Mouse (Mus musculus) bone marrow macrophage, adult 2 months (primary cell): ENCODE results near the gene Dctpp1. TPM values are rescaled to one million over a fixed set of nuclear protein-coding genes. Genes with fewer than 3 reads are reported as not detected.

ENCODE experiments used
- H3K27ac ChIP-seq: 2 replicates; pipeline ENCODE4 v1.5.1; 2012; ENCODE audit warnings: low read depth, low read length; ENCODE audit not compliant: insufficient read depth
- H3K4me1 ChIP-seq: 2 replicates; pipeline ENCODE4 v1.6.1; 2012; ENCODE audit warnings: low read length; ENCODE audit not compliant: control insufficient read depth, insufficient read depth
- H3K4me3 ChIP-seq: 2 replicates; pipeline ENCODE4 v1.5.1; 2012; ENCODE audit warnings: mild to moderate bottlenecking, low read length, moderate library complexity; ENCODE audit not compliant: insufficient read depth
- CTCF ChIP-seq: IDR thresholded peaks from 2 replicates; pipeline ENCODE4 v1.5.1; 2012; ENCODE audit warnings: low read depth, mild to moderate bottlenecking, low read length, moderate library complexity
- POLR2A ChIP-seq: IDR thresholded peaks from 2 replicates; pipeline ENCODE4 v1.6.1; 2012; ENCODE audit warnings: mild to moderate bottlenecking, low read depth, low read length, borderline replicate concordance
- polyA plus RNA-seq: library from polyadenylated mRNA; stranded (reverse); fragments of >200 nt; gene quantifications from 2 replicates; pipeline ENCODE4 v1.2.4, GENCODE M21; 2012; ENCODE audit not compliant: missing spikeins, insufficient read depth, insufficient read length

The Dctpp1 gene
- polyA plus RNA-seq, 1 experiment = 25.6 TPM

DNA sequence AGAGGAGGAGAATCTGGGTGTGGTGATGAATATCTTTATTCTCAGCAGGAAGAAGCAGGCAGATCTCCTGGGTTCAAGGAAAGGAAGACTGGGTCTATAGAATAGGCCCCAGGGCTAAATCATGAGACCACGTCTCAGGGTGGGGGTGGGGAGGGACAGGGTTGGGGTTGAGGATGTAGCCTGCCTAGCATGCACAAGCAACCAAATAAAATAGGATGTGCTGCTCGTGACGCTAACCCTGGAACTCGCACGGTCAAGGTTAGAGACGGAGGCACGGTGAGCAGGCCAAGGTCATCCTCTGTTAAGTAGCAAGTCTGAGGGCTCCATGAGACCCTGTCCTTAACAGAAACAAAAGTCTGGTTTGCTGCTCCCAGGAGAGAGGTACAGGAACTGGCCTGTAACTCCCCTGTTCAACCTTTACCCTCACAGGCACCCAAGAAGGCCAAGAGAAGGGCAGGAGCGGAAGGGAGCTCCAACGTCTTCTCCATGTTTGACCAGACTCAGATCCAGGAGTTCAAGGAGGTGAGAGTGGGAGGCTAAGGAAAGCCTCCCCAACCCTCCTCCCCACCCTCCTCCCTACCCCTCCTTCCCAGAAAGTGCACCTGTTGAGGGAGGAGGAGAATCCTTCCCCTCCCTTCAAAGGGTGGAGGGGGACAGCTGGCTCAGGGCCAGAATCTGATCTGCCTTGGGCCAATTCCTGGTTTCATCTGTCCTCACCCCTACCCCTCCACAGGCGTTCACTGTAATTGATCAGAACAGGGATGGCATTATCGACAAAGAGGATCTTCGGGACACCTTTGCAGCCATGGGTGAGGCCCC is 47.9 kb downstream of the Dctpp1 start:
- Histone ChIP-seq H3K27ac (no peak overlapping the region), H3K4me1 (peaks cover 8% of the 10 kb centered on the region), H3K4me3 (no peak overlapping the region)
- no peak for TF ChIP-seq CTCF
- TF ChIP-seq POLR2A = no peak

DNA sequence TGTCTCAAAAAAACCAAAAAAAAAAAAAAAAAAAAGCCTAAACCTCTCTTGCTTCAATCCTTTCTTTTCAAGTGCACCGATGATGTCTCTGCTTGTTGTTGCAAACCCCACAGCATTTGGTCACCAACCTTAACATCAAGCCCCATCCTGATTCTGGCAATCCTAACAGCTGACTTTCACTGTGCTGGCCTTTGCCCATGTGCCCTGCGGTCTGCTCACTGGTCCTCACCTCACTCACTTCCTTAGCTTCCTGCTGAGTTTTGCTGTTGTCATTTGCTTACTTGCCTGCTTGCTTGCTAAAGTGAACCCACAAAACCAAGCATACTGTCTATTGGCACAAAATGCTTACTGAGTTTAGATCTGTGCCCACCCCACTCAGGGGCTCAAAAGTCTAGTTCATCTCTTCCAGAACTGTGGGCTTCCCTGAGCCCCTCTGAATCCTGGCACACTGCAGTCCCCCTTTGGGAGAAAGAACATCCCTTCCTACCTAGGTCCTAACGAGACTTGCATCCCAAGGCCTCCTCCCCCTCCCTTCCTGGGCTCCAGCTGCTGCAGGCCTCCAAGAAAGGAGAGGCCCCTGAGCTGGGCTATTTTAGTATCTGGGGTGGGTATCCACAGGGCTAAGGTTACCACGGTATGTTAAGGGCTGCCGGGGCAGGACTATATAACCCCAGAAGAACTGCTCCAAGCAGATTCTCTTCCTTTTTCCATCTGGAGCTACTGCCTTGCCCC is 49.3 kb downstream of the Dctpp1 start:
- Histone ChIP-seq H3K4me1 (peaks cover 8% of the 10 kb centered on the region), H3K27ac (no peak overlapping the region)

DNA sequence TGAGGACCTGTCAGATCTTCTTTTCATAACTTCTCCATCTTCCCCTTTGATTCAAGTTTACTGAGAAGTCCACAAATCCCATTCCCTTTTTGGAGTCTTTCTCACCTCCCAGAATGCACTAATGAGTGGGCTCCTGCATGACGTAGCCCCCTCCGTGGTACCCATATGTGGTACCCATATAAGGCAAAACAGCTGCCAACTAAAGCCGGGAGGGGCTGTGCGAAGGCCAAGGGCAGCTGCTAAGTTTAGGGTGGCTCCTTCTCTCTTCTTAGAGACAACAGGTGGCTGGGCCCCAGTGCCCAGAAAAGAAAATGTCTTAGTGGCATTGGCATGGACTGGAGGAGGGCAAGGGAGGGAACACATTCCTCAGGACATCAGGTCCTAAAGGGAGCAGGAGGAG is 50.2 kb downstream of the Dctpp1 start:
- peaks cover 10% of the 10 kb centered on the region for H3K4me1 ChIP-seq
- no peak overlapping the region for H3K4me3 ChIP-seq
- H3K27ac ChIP-seq = no peak overlapping the region

More for the DNA sequence above, 49.3 kb downstream of the Dctpp1 start:
- TF ChIP-seq POLR2A (no peak), CTCF (no peak)
- no peak overlapping the region for H3K4me3 ChIP-seq

DNA sequence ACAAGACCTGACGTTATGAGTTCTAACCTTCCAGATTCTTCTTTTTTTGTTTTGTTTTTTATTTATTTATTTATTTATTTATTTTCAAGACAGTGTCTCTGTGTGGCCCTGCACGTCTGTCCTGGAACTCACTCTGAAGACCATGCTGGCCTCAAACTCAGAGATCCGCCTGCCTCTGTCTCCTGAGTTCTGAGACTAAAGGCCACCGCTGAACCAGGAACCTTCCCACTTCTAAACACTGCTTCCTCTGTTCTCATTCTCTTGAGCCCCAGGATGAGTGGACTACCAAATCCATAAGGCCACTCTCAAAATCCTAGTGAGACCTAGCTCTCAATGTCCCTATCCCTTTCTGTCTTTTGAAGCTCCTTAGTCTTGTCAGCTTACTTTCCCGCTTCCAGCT is 50.7 kb downstream of the Dctpp1 start:
- Histone ChIP-seq H3K27ac (no peak overlapping the region), H3K4me1 (peaks cover 13% of the 10 kb centered on the region), H3K4me3 (no peak overlapping the region)
- TF ChIP-seq CTCF (no peak), POLR2A (no peak)

More for the DNA sequence above, 50.2 kb downstream of the Dctpp1 start:
- TF ChIP-seq CTCF (no peak), POLR2A (no peak)

DNA sequence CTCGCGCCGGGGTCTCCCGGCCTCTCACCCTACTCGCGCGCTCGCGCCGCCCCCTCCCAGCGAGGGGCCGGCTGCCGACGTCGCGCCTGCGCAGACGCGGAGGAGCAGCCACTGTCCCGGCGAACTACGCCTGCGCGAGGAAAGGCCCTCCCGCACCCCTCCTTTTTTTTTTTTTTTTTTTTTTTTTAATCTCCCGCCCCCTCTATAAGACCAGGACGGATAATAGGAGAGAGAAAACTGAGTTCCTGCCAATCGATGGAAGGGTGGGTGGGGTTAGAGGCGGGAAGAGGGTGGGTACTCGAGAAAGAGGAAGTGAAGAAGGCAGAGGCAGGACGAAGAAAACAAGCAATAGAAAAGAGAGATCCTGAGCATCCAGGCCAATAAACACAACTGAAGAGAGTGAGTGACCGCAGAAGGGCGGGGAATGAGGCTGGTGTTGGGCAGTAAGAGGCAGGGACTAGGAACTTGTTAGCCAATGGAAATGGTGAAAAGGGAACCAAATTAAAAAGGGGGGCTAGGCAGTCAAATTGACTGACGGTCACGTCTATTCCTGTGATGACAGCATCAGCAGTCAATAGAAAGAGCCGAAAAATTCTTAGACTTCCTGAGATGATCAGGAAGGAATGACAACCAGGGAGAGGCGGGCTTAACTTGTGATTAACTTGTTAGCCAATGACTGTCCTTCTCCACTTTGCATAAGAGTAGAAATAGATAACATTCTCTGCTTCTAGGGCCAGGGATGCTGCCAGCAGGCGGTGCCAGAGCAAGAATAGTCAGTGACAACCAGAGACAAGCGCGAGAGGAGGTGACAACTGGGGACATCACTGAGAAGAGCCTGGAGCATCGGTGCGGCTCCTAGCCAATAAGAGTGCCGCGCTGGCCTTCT is 51.7 kb downstream of the Dctpp1 start, which contains the start of gene Mylpf:
Gene Mylpf (plus strand): TSS at position 338 of the 886 bp plus-strand sequence.
- peak within 1 kb of the TSS; percentile 83 for H3K27ac ChIP-seq
- H3K4me1 ChIP-seq = peaks cover 13% of the 10 kb centered on the region
- H3K4me3 ChIP-seq = peak within 1 kb of the TSS; percentile 88
- TF ChIP-seq CTCF (no peak), POLR2A (0 out of 2 replicates have a peak, but pooled peaks have one; percentile 24)

DNA sequence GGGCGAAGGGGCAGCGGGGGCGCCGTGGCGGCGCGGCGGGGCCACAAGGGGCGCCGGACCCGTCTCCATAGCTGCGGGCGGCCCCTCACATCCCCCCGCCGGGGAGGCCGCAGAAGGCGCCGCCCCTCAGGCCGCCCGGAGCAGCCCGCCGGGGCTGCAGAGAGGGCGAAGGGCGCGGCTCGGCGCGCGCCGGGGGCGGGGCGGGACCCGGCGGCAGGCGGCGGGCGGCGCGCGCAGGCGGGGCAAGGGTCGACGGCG is 52.3 kb downstream of the Dctpp1 start, which contains the start of gene Tbc1d10b:
Gene Tbc1d10b (minus strand): TSS at position 174 of the 258 bp plus-strand sequence.
- H3K4me1 ChIP-seq = peaks cover 11% of the 10 kb centered on the region
- H3K27ac ChIP-seq = peak within 1 kb of the TSS; percentile 83
- TF ChIP-seq CTCF (no peak), POLR2A (no peak)
- peak within 1 kb of the TSS; percentile 88 for H3K4me3 ChIP-seq

DNA sequence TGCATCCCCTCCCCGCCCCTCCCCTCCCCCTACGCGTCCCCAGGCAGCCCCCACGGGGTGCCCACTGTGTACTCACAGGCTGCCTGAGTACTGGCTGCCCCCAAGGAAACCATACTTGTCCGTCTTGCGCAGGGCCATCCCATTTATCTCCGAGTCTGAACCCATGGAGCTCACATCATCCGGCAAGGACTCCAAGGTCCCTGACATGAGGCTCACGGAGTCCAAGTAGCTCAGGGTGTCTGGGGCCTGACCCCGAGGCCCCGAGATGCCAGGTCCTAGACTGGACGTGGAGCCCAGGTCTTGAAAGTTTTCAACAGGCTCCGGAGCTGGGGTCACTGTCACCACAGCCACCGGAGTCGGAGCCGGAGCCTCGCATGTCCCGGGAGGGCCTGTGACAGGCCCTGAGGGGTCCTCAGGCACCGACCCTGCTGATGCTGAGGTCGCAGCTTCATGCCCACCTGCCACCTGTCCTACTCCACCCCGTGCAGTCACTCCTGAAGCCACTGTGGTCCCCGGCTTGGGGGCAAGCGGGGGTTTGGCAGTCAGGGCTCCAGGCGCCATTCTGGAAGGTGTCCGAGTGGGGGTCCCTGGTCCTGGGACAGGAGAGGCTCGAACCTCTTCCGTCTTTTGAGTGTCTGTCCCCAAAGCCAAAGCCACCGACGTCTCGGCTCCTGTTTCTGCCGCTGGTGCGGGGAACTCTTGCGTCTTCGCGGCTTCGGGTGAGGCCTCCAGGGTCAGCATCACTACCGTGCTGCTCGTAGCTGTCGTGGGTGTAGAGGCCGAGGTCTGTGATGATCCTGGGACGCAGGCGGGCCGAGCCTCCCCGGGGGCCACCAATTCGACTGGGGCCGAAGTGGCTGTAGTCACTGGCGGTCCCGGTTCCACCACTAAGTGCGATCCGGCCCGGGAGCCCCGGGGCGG is 52.9 kb downstream of the Dctpp1 start:
- Histone ChIP-seq H3K4me3 (peak overlapping the region; percentile 88), H3K4me1 (peaks cover 10% of the 10 kb centered on the region), H3K27ac (peak overlapping the region; percentile 83)
- TF ChIP-seq POLR2A (no peak), CTCF (no peak)

Other genes starting within 250 kb of the Dctpp1 start
- gene Mvp, start 246.1 kb downstream of the Dctpp1 start, polyA plus RNA-seq = 95.9 and 96.2 TPM in 2 replicates
- 9.2 and 17.6 TPM in 2 replicates for gene Pagr1b, start 244.2 kb downstream of the Dctpp1 start, polyA plus RNA-seq
- 20.3 and 22.2 TPM in 2 replicates for gene Pagr1a, start 243.4 kb downstream of the Dctpp1 start, polyA plus RNA-seq
- 31.3 and 44.3 TPM in 2 replicates for gene Gm42742, start 239.6 kb downstream of the Dctpp1 start, polyA plus RNA-seq
- gene Prrt2, start 239.5 kb downstream of the Dctpp1 start, polyA plus RNA-seq = 2.8 TPM in 1 of 2 replicates, not detected in the other
- gene Maz, start 233.7 kb downstream of the Dctpp1 start, polyA plus RNA-seq = 161 and 164 TPM in 2 replicates
- 40.8 and 48.5 TPM in 2 replicates for gene Kif22, start 218.2 kb downstream of the Dctpp1 start, polyA plus RNA-seq
- gene Zg16, start 173.4 kb downstream of the Dctpp1 start, polyA plus RNA-seq = not detected in 2 replicates
- gene AI467606, start 169.3 kb downstream of the Dctpp1 start, polyA plus RNA-seq = 41.2 and 41.4 TPM in 2 replicates
- gene Qprt, start 138.5 kb downstream of the Dctpp1 start, polyA plus RNA-seq = 0.71 TPM in 1 of 2 replicates, not detected in the other
- 34.5 and 36.3 TPM in 2 replicates for gene Spn, start 122.9 kb downstream of the Dctpp1 start, polyA plus RNA-seq
- gene Cd2bp2, start 64.7 kb downstream of the Dctpp1 start, polyA plus RNA-seq = 58.0 and 58.5 TPM in 2 replicates
- gene Tbc1d10b, start 52.2 kb downstream of the Dctpp1 start, polyA plus RNA-seq = 67.2 and 71.7 TPM in 2 replicates
- 3.9 and 6.9 TPM in 2 replicates for gene Mylpf, start 51.8 kb downstream of the Dctpp1 start, polyA plus RNA-seq
- 6.5 and 6.8 TPM in 2 replicates for gene Zfp553, start 27.6 kb downstream of the Dctpp1 start, polyA plus RNA-seq
- 2.9 and 5.8 TPM in 2 replicates for gene Sept1, start 27.6 kb downstream of the Dctpp1 start, polyA plus RNA-seq
- gene Zfp771, start 16.4 kb downstream of the Dctpp1 start, polyA plus RNA-seq = 10.9 and 12.4 TPM in 2 replicates
- 72.2 and 77.0 TPM in 2 replicates for gene Sephs2, start 13.3 kb upstream of the Dctpp1 start, polyA plus RNA-seq
- 42.3 and 49.7 TPM in 2 replicates for gene Itgal, start 35.6 kb upstream of the Dctpp1 start, polyA plus RNA-seq
- 14.9 and 16.2 TPM in 2 replicates for gene Zfp768, start 84.9 kb upstream of the Dctpp1 start, polyA plus RNA-seq
- 6.3 and 6.8 TPM in 2 replicates for gene Zfp747, start 115.3 kb upstream of the Dctpp1 start, polyA plus RNA-seq
- gene 9130019O22Rik, start 126.5 kb upstream of the Dctpp1 start, polyA plus RNA-seq = 2.8 and 2.9 TPM in 2 replicates
- gene E430018J23Rik, start 132.9 kb upstream of the Dctpp1 start, polyA plus RNA-seq = 3.4 and 3.9 TPM in 2 replicates
- 6.1 and 8.5 TPM in 2 replicates for gene Zfp764, start 146.1 kb upstream of the Dctpp1 start, polyA plus RNA-seq
- 17.7 and 20.0 TPM in 2 replicates for gene Zfp688, start 161.4 kb upstream of the Dctpp1 start, polyA plus RNA-seq
- gene Zfp689, start 188.4 kb upstream of the Dctpp1 start, polyA plus RNA-seq = 1.4 and 1.7 TPM in 2 replicates
- 67.4 and 69.0 TPM in 2 replicates for gene Prr14, start 198.9 kb upstream of the Dctpp1 start, polyA plus RNA-seq
- gene Fbrs, start 218.5 kb upstream of the Dctpp1 start, polyA plus RNA-seq = 134 and 147 TPM in 2 replicates